Mouse (Mus musculus) ovary, adult 18-20 months (tissue): ENCODE data around the gene Ppp6r1.
"Not testable (repeated sequence)": the region's sequence is repeated elsewhere in the genome, so short reads cannot be mapped to it uniquely, and the experiment has no call there.

Experiments
- DNase-seq: peaks from one replicate; pipeline ENCODE4 v3.0.0; 2022; ENCODE audit warnings: low spot score, mixed read lengths

The Ppp6r1 gene

GRCm38 (mm10) chr7:4612956-4613355 is 45.9 kb downstream of the Ppp6r1 start:
- DNase-seq: no peak

GRCm38 (mm10) chr7:4612386-4612785 is 46.4 kb downstream of the Ppp6r1 start:
- no peak for DNase-seq

GRCm38 (mm10) chr7:4611921-4612341 is 46.9 kb downstream of the Ppp6r1 start:
- DNase-seq: no peak

GRCm38 (mm10) chr7:4611511-4611910 is 47.3 kb downstream of the Ppp6r1 start:
- no peak for DNase-seq

- DNase-seq: no peak
Observed at GRCm38 (mm10) chr7:4608002-4608401, 50.8 kb downstream of the Ppp6r1 start.

GRCm38 (mm10) chr7:4603873-4604272 is 54.9 kb downstream of the Ppp6r1 start, which contains the start of gene Ptprh:
TSS of gene Ptprh (minus strand) at chr7:4604041.
- DNase-seq: no peak

- DNase-seq: no peak
Observed at GRCm38 (mm10) chr7:4602969-4603368, 55.9 kb downstream of the Ppp6r1 start.

- DNase-seq: not testable (repeated sequence)
Observed at GRCm38 (mm10) chr7:4597046-4597445, 61.8 kb downstream of the Ppp6r1 start.
